Mouse (Mus musculus): ENCODE measurements around the gene Slc16a14. TPM values are rescaled to one million over a fixed set of nuclear protein-coding genes. Genes with fewer than 3 reads are reported as not detected.

Slc16a14 gene
- polyA plus RNA-seq, 1 experiment: 0.07 TPM

GRCm38 (mm10) chr1:84871131-84871530 is 63.8 kb downstream of the Slc16a14 start:
- no peak overlapping the region for H3K27ac ChIP-seq (ENCODE audit: control insufficient read depth, insufficient read depth, low read length)
- H3K4me1 ChIP-seq (replicated peaks; ENCODE audit: control insufficient read depth, insufficient read depth, low read length): no peaks in the 10 kb centered on the region; the same call in 1 of the 2 replicates
- TF ChIP-seq CTCF (IDR thresholded peaks at IDR 0.05; ENCODE audit: borderline replicate concordance, control insufficient read depth, extremely low read depth, insufficient read depth, low read length, poor library complexity) (no peak), POLR2A (IDR thresholded peaks at IDR 0.05; ENCODE audit: control insufficient read depth, extremely low read depth, insufficient read depth, low read length, poor library complexity) (no peak)
- 90% methylated on average over 6 of the region's 6 CpGs for WGBS
- H3K4me3 ChIP-seq (ENCODE audit: control insufficient read depth, insufficient read depth, low read length): no peak overlapping the region
- no peaks in the 10 kb centered on the region for H3K36me3 ChIP-seq (ENCODE audit: control insufficient read depth, insufficient read depth, low read length)
- H3K27me3 ChIP-seq (ENCODE audit: control insufficient read depth, insufficient read depth, low read length): no peaks in the 10 kb centered on the region
- DNase-seq: no peak

GRCm38 (mm10) chr1:84869498-84869897 is 65.4 kb downstream of the Slc16a14 start:
- DNase-seq: no peak

DNA sequence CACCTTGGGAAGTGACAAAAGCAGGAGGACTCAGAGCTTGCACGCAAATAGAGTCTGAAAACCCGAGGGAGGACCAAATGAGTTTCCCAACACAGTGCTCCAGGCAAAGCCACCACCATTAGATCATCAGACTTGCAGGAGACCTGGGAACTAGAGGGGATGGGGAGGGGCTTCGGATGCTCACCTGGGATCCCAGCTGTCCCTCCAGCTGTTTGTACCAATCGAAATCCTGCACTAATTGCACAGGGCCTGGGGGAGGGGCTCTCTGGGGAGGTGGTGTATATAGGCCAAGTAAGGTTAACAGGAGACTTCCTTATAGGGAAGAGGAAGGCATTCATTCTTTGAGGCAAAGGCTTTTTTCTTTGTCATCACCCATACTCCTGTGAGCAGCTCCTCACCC is 66.1 kb downstream of the Slc16a14 start:
- DNase-seq: no peak
- no peaks in the 10 kb centered on the region for H3K36me3 ChIP-seq (ENCODE audit: control insufficient read depth, insufficient read depth, low read length)
- no peak overlapping the region for H3K27ac ChIP-seq (ENCODE audit: control insufficient read depth, insufficient read depth, low read length)
- H3K4me3 ChIP-seq (ENCODE audit: control insufficient read depth, insufficient read depth, low read length): no peak overlapping the region
- no peaks in the 10 kb centered on the region for H3K27me3 ChIP-seq (ENCODE audit: control insufficient read depth, insufficient read depth, low read length)
- H3K4me1 ChIP-seq (replicated peaks; ENCODE audit: control insufficient read depth, insufficient read depth, low read length): no peaks in the 10 kb centered on the region; the same call in 1 of the 2 replicates
- TF ChIP-seq CTCF (IDR thresholded peaks at IDR 0.05; ENCODE audit: borderline replicate concordance, control insufficient read depth, extremely low read depth, insufficient read depth, low read length, poor library complexity) (no peak), POLR2A (IDR thresholded peaks at IDR 0.05; ENCODE audit: control insufficient read depth, extremely low read depth, insufficient read depth, low read length, poor library complexity) (no peak)
- 90% methylated on average over 4 of the region's 4 CpGs for WGBS

More at GRCm38 (mm10) chr1:84869498-84869897, 65.4 kb downstream of the Slc16a14 start:
- TF ChIP-seq POLR2A (IDR thresholded peaks at IDR 0.05; ENCODE audit: control insufficient read depth, extremely low read depth, insufficient read depth, low read length, poor library complexity) (no peak), CTCF (IDR thresholded peaks at IDR 0.05; ENCODE audit: borderline replicate concordance, control insufficient read depth, extremely low read depth, insufficient read depth, low read length, poor library complexity) (no peak)
- Histone ChIP-seq H3K27ac (ENCODE audit: control insufficient read depth, insufficient read depth, low read length) (no peak overlapping the region), H3K36me3 (ENCODE audit: control insufficient read depth, insufficient read depth, low read length) (no peaks in the 10 kb centered on the region), H3K4me1 (replicated peaks; ENCODE audit: control insufficient read depth, insufficient read depth, low read length) (no peaks in the 10 kb centered on the region; the same call in 1 of the 2 replicates), H3K27me3 (ENCODE audit: control insufficient read depth, insufficient read depth, low read length) (no peaks in the 10 kb centered on the region), H3K4me3 (ENCODE audit: control insufficient read depth, insufficient read depth, low read length) (no peak overlapping the region)
- 80% methylated on average over 7 of the region's 7 CpGs for WGBS

DNA sequence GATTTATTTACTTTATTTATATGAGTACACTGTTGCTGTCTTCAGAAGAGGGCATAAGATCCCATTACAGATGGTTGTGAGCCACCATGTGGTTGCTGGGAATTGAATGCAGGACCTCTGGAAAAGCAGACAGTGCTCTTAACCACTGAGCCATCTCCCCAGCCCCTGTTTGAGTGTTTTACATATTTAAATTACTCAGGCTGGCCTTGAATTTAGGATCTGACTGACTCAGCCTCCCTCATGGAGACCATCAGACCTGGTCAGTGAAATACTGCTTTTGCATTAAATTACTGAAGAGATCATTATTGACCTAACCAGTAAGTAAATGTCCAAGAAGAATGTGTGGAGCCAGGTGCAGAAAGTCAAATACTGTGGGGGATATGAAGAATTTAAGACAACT is 66.6 kb downstream of the Slc16a14 start:
- DNase-seq: no peak
- H3K36me3 ChIP-seq (ENCODE audit: control insufficient read depth, insufficient read depth, low read length): no peaks in the 10 kb centered on the region
- H3K4me3 ChIP-seq (ENCODE audit: control insufficient read depth, insufficient read depth, low read length): no peak overlapping the region
- no peaks in the 10 kb centered on the region; the same call in 1 of the 2 replicates for H3K4me1 ChIP-seq (replicated peaks; ENCODE audit: control insufficient read depth, insufficient read depth, low read length)
- H3K27me3 ChIP-seq (ENCODE audit: control insufficient read depth, insufficient read depth, low read length): no peaks in the 10 kb centered on the region
- H3K27ac ChIP-seq (ENCODE audit: control insufficient read depth, insufficient read depth, low read length): no peak overlapping the region
- TF ChIP-seq CTCF (IDR thresholded peaks at IDR 0.05; ENCODE audit: borderline replicate concordance, control insufficient read depth, extremely low read depth, insufficient read depth, low read length, poor library complexity): no peak
- no peak for TF ChIP-seq POLR2A (IDR thresholded peaks at IDR 0.05; ENCODE audit: control insufficient read depth, extremely low read depth, insufficient read depth, low read length, poor library complexity)

DNA sequence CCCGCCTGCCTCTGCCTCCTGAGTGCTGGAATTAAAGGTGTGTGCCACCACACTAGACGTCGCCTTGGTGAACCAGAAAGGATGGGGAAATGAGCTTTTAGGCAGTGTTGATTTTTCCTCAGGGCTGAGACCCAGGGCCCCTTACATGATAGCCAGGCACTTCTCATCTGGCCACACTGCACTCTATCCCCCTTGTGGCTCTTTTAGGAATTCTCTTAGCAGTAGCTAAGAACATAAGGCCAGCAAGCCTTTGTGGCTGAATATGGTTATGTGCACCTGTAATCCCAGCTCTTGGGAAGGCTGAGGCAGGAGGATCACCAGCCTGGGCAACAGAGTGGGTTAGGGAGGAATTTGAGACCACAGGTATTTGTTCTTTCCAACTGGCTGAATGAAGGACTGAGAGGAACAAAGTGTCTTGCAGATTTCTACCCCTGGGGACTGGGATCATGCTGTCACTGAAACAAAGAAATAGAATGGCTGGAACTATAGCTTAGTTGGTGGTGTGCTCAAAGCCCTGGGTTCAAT is 68.2 kb downstream of the Slc16a14 start:
- Histone ChIP-seq H3K27ac (ENCODE audit: control insufficient read depth, insufficient read depth, low read length) (no peak overlapping the region), H3K4me1 (replicated peaks; ENCODE audit: control insufficient read depth, insufficient read depth, low read length) (no peaks in the 10 kb centered on the region; the same call in 1 of the 2 replicates), H3K36me3 (ENCODE audit: control insufficient read depth, insufficient read depth, low read length) (no peaks in the 10 kb centered on the region), H3K27me3 (ENCODE audit: control insufficient read depth, insufficient read depth, low read length) (no peaks in the 10 kb centered on the region), H3K4me3 (ENCODE audit: control insufficient read depth, insufficient read depth, low read length) (no peak overlapping the region)
- no peak for TF ChIP-seq CTCF (IDR thresholded peaks at IDR 0.05; ENCODE audit: borderline replicate concordance, control insufficient read depth, extremely low read depth, insufficient read depth, low read length, poor library complexity)
- TF ChIP-seq POLR2A (IDR thresholded peaks at IDR 0.05; ENCODE audit: control insufficient read depth, extremely low read depth, insufficient read depth, low read length, poor library complexity): no peak
- no peak for DNase-seq
- WGBS: 98% methylated on average over 3 of the region's 3 CpGs

DNA sequence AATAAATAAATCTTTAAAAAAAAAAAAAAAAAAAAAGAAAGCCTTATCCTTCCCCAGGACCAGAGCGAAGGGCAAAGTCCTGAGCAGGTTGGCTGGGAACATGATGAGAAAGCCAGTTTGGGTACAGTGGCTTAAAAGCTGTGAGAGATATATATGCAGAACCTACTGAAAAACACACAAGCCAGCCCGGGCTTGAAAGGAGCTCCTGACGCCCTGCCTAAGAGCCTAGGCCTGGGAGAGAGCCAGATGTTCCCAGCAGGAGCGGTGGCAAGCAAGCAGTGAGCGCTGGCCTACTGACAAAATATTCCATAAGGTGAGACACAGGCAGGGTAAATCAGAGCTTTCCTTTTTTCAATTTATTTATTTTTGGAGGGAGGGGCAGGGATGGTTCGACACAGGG is 68.7 kb downstream of the Slc16a14 start:
- Histone ChIP-seq H3K27me3 (ENCODE audit: control insufficient read depth, insufficient read depth, low read length) (no peaks in the 10 kb centered on the region), H3K36me3 (ENCODE audit: control insufficient read depth, insufficient read depth, low read length) (no peaks in the 10 kb centered on the region), H3K4me3 (ENCODE audit: control insufficient read depth, insufficient read depth, low read length) (no peak overlapping the region), H3K4me1 (replicated peaks; ENCODE audit: control insufficient read depth, insufficient read depth, low read length) (no peaks in the 10 kb centered on the region; the same call in 1 of the 2 replicates), H3K27ac (ENCODE audit: control insufficient read depth, insufficient read depth, low read length) (no peak overlapping the region)
- TF ChIP-seq POLR2A (IDR thresholded peaks at IDR 0.05; ENCODE audit: control insufficient read depth, extremely low read depth, insufficient read depth, low read length, poor library complexity): no peak
- no peak for TF ChIP-seq CTCF (IDR thresholded peaks at IDR 0.05; ENCODE audit: borderline replicate concordance, control insufficient read depth, extremely low read depth, insufficient read depth, low read length, poor library complexity)
- WGBS: 95% methylated on average over 6 of the region's 6 CpGs
- no peak for DNase-seq

DNA sequence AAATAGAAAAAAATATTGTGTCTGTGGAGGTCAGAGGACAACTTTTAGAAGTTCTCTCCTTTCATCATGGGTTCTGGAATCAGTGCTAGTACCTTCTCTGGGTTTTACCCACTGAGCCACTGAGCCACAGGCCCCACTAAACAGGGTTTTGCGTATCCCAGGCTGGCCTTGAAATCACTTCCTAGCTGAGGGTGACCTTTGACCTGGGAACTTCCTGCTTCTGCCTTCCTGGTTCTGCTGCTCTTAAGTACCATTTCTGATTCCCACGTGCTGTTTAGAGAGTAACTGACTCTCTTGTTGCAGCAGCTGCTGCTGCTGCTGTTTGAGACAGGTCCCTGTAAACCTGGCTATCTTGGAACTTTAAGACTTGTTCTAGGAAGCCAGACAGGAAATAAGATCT is 70.3 kb downstream of the Slc16a14 start:
- Histone ChIP-seq H3K27me3 (ENCODE audit: control insufficient read depth, insufficient read depth, low read length) (no peaks in the 10 kb centered on the region), H3K4me3 (ENCODE audit: control insufficient read depth, insufficient read depth, low read length) (no peak overlapping the region), H3K4me1 (replicated peaks; ENCODE audit: control insufficient read depth, insufficient read depth, low read length) (no peaks in the 10 kb centered on the region; the same call in 1 of the 2 replicates), H3K36me3 (ENCODE audit: control insufficient read depth, insufficient read depth, low read length) (no peaks in the 10 kb centered on the region), H3K27ac (ENCODE audit: control insufficient read depth, insufficient read depth, low read length) (no peak overlapping the region)
- DNase-seq: no peak
- 50% methylated on average over 2 of the region's 2 CpGs for WGBS
- TF ChIP-seq CTCF (IDR thresholded peaks at IDR 0.05; ENCODE audit: borderline replicate concordance, control insufficient read depth, extremely low read depth, insufficient read depth, low read length, poor library complexity): no peak
- TF ChIP-seq POLR2A (IDR thresholded peaks at IDR 0.05; ENCODE audit: control insufficient read depth, extremely low read depth, insufficient read depth, low read length, poor library complexity): no peak
